Mouse (Mus musculus) embryonic fibroblast, embryonic 13.5 days (primary cell): ENCODE measurements around the gene Tvp23a.

ENCODE experiments used
- CTCF ChIP-seq: IDR thresholded peaks from 2 replicates; pipeline ENCODE4 v1.5.1; 2011; ENCODE audit warnings: mild to moderate bottlenecking, control low read depth, low read length, moderate library complexity, borderline replicate concordance; ENCODE audit not compliant: insufficient read depth
- POLR2A ChIP-seq: IDR thresholded peaks from 2 replicates; pipeline ENCODE4 v1.6.1; 2011; ENCODE audit warnings: low read depth, mild to moderate bottlenecking, control low read depth, low read length, moderate library complexity

DNA sequence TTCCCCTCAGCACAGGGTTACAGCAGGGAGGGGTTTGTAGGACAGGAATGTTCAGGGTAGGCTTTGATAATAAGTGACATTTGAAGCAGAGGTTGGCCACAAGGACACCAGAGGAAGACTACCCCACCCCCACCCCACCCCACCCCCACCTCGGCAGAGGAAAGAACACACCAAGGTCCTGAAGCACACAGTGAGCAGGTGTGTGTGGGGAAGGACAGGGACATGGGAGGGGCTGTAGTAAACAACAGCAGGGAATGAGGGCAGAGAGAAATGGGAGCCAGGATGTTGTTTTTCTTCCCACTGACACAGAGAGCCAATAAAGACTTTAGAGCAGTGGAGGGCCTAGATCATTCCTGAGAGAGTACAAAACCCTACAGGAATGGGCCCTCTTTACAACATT lies 69.9 kb downstream of the Tvp23a start:
- TF ChIP-seq CTCF (no peak), POLR2A (no peak)
